Mouse (Mus musculus) bone marrow, adult 2 months (tissue): ENCODE measurements around the gene Orm3.

Source experiments
- CTCF ChIP-seq: fragments of 200-500 bp; IDR thresholded peaks from 2 replicates; pipeline ENCODE4 v1.5.1; 2011; ENCODE audit warnings: low read length, control low read depth; ENCODE audit not compliant: control insufficient read depth, insufficient read depth
- POLR2A ChIP-seq: fragments of 200-500 bp; IDR thresholded peaks from 2 replicates; pipeline ENCODE4 v1.6.1; 2011; ENCODE audit warnings: low read depth, mild to moderate bottlenecking, control low read depth, low read length, borderline replicate concordance; ENCODE audit not compliant: control insufficient read depth

DNA sequence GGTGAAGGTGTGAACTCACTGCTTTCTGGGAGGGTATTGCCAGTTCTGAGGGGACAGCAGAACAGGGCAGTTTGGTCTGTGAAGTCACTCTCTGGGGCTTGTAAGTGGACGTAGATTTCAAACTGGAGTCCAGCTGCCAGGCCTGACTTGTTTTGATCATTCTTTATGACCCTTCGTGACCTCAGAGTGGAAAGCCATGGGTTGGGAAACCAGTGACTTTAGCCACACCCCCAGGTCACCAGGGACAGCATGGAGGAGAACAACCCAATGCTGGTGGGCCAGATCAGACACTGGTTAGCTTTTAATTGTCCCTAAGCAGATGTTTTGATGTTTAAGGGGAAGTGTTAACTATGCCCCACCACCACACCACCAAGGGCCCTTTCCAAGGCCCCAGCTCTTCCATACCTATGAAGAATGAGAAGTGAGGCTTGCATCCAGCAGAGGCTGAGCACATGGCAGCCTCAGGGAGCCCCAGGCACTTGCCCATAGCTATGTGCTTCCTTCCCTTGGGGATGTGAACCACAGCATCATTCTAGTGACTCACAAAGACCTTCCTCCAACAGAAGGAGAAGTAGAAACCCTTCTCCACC is 1.1 kb downstream of the Orm3 start:
- TF ChIP-seq CTCF (no peak), POLR2A (no peak)
